Mouse (Mus musculus): ENCODE results near the gene Mstn. TPM values are rescaled to one million over a fixed set of nuclear protein-coding genes. Genes with fewer than 3 reads are reported as not detected.

Gene Mstn
- polyA plus RNA-seq (2017; shearing (Covaris generic)) = not detected

GRCm38 (mm10) chr1:53061340-53061739 is at the start of gene Mstn:
TSS of gene Mstn (plus strand) at chr1:53061640.
- no peak for ATAC-seq

GRCm38 (mm10) chr1:53014716-53015115 is 46.7 kb upstream of the Mstn start:
- no peak for ATAC-seq

GRCm38 (mm10) chr1:53015606-53016005 is 45.8 kb upstream of the Mstn start:
- no peak for ATAC-seq

DNA sequence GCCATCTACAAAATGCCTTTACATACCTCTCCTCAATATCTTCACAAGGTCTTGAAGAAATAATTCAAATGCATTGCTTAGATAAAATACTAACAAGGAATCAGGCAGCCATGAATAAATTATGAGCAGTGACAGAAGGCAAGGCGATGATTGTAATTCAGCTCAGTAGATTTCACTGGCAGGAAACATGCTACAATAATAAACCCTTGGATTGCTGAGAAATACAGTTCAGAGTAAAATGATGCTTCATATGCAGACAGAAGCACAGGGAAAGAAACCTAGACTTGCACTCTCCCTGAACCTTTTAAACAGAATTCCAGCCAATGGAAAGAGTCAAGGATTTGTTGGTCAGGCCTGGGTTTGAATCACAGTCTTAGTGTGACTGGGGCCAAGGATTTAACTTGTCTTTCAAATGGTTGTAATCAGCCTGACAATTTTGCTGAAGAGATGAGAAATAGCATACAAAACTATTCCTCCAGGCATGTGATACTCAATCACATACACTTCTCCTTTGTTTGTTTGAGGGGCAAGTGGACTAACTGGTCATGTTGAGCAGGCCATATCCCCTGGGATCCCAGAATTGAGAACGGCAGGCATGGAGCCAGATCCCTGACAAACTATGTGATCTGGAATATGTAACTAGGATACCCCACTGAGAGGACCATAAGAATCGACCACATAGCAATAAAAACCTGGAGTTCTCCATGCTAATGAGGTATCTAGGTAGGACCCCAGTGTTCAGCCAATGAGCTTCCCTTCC is 42.5 kb upstream of the Mstn start:
- no peak for ATAC-seq

- ATAC-seq = no peak
Measured at GRCm38 (mm10) chr1:53020079-53020478, 41.4 kb upstream of the Mstn start, which contains the start of gene 1700019D03Rik. TSS of gene 1700019D03Rik (minus strand) at chr1:53020179.

GRCm38 (mm10) chr1:53032550-53032949 is 28.9 kb upstream of the Mstn start:
- ATAC-seq = no peak

DNA sequence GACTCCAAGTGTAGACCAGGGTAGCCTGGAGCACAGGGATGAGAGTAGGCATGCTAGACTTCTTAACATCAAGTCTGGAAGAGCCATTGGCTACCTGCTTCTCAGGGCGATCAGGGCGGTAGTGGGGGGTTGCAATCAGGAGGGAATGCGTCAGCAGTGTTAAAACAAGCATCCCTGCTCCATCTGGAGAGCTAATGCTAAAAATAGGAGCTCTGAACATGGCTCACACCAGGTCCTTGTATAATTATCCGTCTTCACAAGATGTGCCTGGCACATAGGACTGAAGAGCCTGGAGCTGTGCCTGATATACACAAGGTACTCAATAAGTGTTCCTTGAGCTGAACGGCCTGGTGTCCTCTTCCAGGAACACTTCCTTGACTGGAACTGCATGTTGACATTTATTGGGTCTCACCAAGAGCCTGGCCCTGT is 24.0 kb upstream of the Mstn start:
- ATAC-seq = no peak

DNA sequence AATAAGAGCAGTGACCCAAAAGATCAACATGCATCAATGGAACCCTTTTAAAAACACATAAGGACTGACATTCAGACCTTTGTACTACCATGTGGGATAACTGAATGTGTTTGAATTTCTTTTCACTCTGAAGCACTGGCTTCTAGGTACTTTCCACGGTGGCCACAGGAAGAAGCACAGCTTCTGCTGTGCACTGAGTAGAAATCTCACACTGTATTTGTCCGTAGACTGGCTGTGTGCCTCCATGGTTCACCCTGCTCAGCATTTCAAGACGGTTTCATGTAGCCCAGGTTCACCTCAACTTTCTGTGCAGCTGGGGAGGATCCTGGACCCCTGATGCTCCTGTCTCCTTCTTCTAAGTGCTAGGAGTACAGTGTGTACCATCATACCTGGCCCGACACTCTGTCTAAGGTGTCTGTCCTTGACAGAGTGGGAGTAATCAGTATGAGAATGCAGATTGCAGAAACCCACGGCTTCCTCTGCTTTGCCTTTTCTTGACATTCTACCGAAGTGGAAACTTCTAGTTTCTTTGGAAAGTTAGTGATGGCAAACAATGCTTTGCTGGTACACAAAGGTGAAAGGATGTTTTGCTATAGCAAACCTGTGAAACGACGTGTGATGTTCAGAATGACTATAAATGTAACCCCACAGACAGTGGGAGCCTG is 11.5 kb upstream of the Mstn start:
- peak; percentile 80 for ATAC-seq

DNA sequence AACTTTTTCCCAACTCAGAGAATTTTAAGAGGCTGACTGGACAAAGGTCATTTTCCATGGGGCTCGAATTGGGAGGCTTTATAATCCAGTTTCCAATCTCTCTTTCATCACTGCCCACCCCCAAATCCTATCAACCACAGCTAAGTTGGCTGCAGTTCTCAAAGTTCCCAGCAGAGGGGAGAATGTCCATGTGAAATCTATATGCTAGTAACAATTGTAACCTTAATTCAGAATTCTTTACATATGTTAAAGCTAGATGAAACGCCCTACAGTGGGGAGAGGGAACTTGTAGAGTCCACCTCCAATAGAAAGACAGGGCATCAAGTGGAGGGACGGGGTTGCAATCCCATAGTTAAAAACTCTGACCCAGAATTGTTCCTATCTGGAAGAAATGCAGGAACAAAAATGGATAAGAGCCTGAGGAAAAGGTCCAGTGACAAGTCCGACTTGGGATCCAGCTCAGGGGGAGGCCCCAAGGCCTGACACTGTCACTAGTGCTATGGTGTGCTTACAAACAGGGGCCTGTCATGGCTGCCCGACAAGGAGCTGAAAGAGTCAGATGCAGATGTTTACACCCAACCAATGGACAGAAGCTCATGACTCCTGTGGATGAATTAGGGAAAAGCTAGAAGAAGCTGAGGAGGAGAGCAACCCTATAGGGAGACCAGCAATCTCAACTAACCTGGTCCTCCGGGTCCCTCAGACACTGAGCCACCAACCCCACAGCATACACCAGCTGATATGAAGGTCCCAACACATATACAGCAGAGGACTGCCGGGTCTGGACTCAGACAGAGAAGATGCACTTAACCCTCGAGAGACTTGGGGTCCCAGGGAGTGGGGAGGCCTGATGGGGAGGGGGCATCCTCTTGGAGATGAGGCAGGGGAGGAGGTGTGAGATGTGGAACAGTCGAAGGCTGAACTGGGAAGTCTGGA is 8.1 kb upstream of the Mstn start:
- ATAC-seq = peak; percentile 40

DNA sequence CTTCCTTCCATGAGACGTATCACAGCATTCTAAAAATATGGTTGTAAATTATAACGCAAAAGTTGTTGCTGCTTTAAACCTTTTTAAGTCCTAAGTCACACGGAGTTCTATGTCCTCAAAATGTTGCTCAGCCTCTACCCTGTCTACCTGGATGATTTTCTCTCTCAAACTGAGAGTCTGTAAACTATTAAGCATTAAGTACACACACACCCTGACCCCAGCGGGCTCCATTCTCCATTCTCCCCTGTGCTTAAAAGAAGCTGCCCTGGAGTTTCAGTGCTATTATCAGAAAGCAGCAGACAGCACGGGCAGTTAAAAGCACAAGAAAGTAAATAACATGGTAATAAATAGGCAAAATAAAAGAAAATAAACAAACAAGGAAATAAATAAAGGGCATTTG is 2.3 kb upstream of the Mstn start:
- ATAC-seq = no peak

DNA sequence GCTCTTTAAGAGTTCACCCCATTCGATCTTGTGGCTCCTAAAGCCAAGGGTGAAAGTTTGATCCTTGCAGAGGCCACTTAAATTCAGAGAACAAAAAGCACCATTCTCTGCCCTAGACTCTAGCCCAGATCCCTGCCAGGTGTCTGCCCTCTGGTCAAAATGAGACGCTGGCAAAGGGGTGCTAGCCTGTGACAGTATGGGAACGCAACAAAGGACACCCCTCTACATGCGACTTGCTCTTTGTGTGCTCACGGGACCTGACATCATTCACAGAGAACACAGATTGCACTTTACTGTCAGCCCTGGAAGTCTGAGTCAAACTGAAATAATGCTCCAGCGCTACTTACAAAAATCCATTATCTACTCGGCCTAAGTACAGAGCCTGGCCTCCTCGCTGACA is 941 bp upstream of the Mstn start:
- ATAC-seq = no peak

DNA sequence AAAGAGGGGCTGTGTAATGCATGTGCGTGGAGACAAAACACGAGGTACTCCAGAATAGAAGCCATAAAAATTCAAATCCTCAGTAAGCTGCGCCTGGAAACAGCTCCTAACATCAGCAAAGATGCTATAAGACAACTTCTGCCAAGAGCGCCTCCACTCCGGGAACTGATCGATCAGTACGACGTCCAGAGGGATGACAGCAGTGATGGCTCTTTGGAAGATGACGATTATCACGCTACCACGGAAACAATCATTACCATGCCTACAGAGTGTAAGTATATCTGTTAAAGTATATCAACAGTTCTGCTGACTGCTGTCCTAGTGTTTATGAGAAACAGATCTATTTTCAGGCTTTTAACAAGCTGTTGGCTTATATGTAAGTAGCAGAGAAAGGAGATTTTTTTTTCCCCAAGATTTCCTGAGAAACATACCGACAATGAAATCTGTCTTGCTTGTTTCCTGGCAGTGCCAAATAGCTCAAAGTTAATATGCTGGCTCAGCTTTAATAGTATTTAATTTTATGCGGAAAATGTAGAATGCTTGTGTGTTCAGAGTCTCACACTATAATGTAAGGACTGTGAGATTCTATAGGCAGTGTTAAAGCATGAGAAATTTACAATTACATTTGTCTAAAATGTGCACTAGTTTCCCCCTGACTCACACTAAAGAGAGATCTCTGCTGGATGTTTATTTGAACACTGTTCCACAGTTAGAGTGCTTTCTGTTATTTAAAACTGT is 600 bp downstream of the Mstn start:
- no peak for ATAC-seq

- no peak for ATAC-seq
Measured at GRCm38 (mm10) chr1:53063921-53064320, 2.5 kb downstream of the Mstn start.

- no peak for ATAC-seq
Measured at GRCm38 (mm10) chr1:53069726-53070514, 8.5 kb downstream of the Mstn start.

- no peak for ATAC-seq
Measured at GRCm38 (mm10) chr1:53070664-53071175, 9.3 kb downstream of the Mstn start.

DNA sequence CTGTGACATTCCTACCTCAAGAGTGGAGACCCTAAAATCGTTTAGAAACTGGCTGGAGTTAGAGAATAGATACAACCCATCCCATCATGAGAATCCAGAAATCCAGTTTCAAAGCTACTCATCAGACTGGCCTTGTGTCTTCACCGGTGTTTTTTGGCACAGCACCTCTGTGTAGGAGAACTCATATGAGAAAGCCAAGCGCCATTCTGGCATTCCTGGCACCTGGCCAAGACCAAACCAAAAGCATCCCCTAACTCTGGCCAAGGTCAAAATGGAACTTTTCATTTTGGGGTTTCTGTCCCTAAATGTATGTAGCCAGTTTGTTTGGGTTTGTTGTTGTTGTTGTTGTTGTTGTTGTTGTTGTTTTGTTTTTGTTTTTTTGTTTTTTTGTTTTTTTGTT is 15.2 kb downstream of the Mstn start:
- ATAC-seq = no peak

GRCm38 (mm10) chr1:53079876-53080275 is 18.4 kb downstream of the Mstn start:
- no peak for ATAC-seq

DNA sequence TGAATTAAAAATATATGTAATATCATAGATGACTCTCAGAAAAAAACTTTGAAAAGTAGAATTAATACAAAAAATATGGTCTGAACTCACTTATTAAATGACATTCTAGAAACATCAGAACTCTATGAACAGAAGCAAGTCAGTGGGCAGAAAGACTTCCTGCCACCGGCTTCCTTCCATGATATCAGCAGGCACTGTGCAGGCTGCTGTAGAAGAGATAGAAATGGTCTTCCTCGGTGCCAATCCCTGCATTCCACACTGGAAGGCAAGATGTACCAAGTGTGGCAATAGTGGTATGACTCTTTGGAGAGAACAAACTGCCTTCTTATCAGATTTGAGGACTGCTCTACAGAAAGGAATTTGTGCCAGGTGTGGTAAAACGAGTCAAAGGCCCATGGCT is 19.2 kb downstream of the Mstn start:
- no peak for ATAC-seq

DNA sequence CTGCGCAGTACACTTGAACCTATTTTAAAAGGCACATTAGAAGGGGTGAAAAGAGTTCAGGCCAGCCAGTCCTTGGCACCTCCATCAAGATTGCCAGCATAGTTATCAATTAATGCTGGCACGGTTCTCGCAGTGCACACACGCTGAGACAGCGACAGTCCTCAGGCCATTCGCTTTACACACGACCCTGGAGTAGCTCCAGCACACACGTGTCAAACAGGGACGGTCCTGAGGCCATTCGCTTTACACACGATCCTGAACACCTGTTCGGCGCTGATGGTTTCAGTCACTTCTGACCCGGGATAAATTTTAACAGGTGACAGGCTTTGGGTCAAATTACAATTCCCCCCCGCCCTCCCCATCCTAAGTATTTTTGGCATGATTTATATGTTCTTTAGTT is 23.8 kb downstream of the Mstn start:
- no peak for ATAC-seq

GRCm38 (mm10) chr1:53085991-53086390 is 24.6 kb downstream of the Mstn start:
- no peak for ATAC-seq

GRCm38 (mm10) chr1:53093180-53093579 is 31.7 kb downstream of the Mstn start:
- no peak for ATAC-seq
